Mouse (Mus musculus) central nervous system, embryonic 11.5 days (tissue): ENCODE measurements around the gene Kif1a. TPM values are rescaled to one million over a fixed set of nuclear protein-coding genes. Genes with fewer than 3 reads are reported as not detected.

Experiments used
- polyA plus RNA-seq: library from polyadenylated mRNA; depleted of rRNA; stranded (reverse); fragments of >200 nt; gene quantifications from 2 replicates; pipeline ENCODE4 v1.2.3, GENCODE M21; 2012; rRNA removed

The Kif1a gene
- 30.0 and 36.2 TPM in 2 replicates for polyA plus RNA-seq

DNA sequence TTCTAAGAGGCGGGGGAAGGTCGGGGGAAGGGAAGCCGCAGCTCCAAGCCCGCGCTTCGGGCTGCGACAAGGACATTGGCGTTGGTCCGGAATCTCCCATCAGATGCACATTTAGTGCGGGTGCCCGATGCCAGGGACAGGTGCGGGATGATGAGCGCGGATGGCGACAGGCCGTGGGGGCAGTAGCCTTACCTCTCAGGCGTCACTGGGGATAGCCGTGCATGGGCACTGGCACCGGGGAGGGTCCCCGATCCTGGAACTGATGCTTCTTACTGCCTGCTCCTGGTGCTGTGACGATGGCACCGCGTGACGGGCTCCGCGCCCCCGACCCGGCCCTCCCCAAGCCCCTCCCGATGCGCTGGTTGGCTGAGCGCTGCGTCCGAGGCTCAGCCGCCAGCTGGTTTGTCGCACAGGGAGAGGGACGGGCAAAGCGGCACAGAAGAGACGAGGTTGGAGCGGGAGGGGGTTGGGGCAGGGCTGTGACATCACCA, at the start of gene Kif1a:
Gene Kif1a, minus strand, starts transcription at position 381 of the 491 bp plus-strand sequence.

DNA sequence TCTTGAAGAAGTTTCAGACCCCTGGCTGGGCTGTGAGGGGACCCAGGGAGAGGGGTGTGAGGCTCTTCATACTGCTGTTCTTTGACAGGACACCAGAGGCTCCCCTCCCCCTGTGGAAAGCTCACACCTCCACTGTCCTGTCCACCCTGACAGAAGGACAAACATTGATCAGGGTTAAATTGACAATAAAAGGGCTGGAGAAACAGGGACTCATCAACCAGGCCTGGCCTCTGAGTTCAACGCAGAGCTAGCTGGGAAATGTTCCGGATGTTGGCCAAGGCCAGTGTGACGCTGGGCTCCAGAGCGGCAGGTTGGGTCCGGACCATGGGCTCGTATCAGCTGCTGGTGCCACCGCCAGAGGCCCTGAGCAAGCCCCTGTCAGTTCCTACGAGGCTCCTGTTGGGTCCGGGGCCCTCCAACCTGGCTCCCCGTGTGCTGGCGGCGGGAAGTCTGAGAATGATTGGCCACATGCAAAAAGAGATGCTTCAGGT, 33.3 kb upstream of the Kif1a start, which contains the start of gene Agxt:
Gene Agxt, plus strand, starts transcription at position 205 of the 491 bp plus-strand sequence.

DNA sequence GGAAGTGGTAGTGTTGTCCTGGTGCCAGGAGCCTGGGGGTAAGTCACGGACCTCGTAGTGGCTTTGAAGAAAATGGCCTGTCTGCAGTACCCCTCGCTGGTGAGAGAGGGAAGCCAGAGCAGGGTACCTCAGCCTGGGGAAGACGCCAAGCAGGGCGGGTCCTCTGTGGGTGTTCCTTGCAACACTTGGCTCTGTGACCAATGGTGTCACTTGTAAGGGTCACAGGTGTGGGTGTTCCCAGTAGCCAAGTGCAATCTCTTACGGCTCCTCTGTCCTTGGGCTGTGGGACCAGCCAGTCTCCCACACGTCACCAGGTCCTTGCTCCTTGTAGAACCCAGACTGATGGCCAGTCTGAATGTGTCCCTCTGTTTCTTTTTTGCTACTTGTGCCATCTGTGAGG, 95.7 kb downstream of the Kif1a start, which contains the start of gene Aqp12:
Gene Aqp12, plus strand, starts transcription at position 274 of the 400 bp plus-strand sequence.

Other genes starting within 250 kb of the Kif1a start
- gene Ankmy1, start 199.0 kb downstream of the Kif1a start, polyA plus RNA-seq = 0.24 and 0.29 TPM in 2 replicates
- 14.3 and 16.2 TPM in 2 replicates for gene Dusp28, start 195.0 kb downstream of the Kif1a start, polyA plus RNA-seq
- gene Rnpepl1, start 191.2 kb downstream of the Kif1a start, polyA plus RNA-seq = 24.6 and 35.6 TPM in 2 replicates
- gene Capn10, start 167.6 kb downstream of the Kif1a start, polyA plus RNA-seq = 36.8 and 39.0 TPM in 2 replicates
- gene Gpr35, start 151.1 kb downstream of the Kif1a start, polyA plus RNA-seq = 0.18 and 0.25 TPM in 2 replicates
- not detected in 2 replicates for gene Aqp12, start 95.6 kb downstream of the Kif1a start, polyA plus RNA-seq
- 0.04 and 0.18 TPM in 2 replicates for gene Agxt, start 33.3 kb upstream of the Kif1a start, polyA plus RNA-seq
- 0.15 and 0.20 TPM in 2 replicates for gene 2310007B03Rik, start 59.0 kb upstream of the Kif1a start, polyA plus RNA-seq
- 0.25 and 0.39 TPM in 2 replicates for gene Crocc2, start 66.8 kb upstream of the Kif1a start, polyA plus RNA-seq
- 8.3 and 24.6 TPM in 2 replicates for gene Sned1, start 133.9 kb upstream of the Kif1a start, polyA plus RNA-seq
- gene Mterf4, start 204.0 kb upstream of the Kif1a start, polyA plus RNA-seq = 26.4 and 29.7 TPM in 2 replicates
- 20.0 and 23.1 TPM in 2 replicates for gene Ppp1r7, start 240.9 kb upstream of the Kif1a start, polyA plus RNA-seq
- gene Pask, start 241.5 kb upstream of the Kif1a start, polyA plus RNA-seq = 24.1 and 28.2 TPM in 2 replicates